Mouse (Mus musculus) testis, adult 2 months (tissue): ENCODE measurements around the gene Olfr102. TPM values are rescaled to one million over a fixed set of nuclear protein-coding genes. Genes with fewer than 3 reads are reported as not detected.

Source experiments
- H3K27ac ChIP-seq: fragments of 200-500 bp; 2 replicates; pipeline ENCODE4 v1.5.1; 2012; ENCODE audit warnings: low read depth, low read length; ENCODE audit not compliant: control insufficient read depth, insufficient read depth
- H3K27me3 ChIP-seq: fragments of 200-500 bp; 2 replicates; pipeline ENCODE4 v1.6.1; 2012; ENCODE audit warnings: mild to moderate bottlenecking, low read length, moderate library complexity; ENCODE audit not compliant: control insufficient read depth, insufficient read depth
- H3K36me3 ChIP-seq: fragments of 200-500 bp; 2 replicates; pipeline ENCODE4 v1.6.1; 2012; ENCODE audit warnings: mild to moderate bottlenecking, low read length; ENCODE audit not compliant: control insufficient read depth, insufficient read depth
- H3K4me1 ChIP-seq: fragments of 200-500 bp; 2 replicates; pipeline ENCODE4 v1.6.1; 2012; ENCODE audit warnings: low read length; ENCODE audit not compliant: control insufficient read depth, insufficient read depth
- H3K4me3 ChIP-seq: fragments of 200-500 bp; 2 replicates; pipeline ENCODE4 v1.5.1; 2012; ENCODE audit warnings: low read depth, mild to moderate bottlenecking, low read length, moderate library complexity, mixed read lengths; ENCODE audit not compliant: control insufficient read depth
- CTCF ChIP-seq: fragments of 200-500 bp; IDR thresholded peaks from 2 replicates; pipeline ENCODE4 v1.5.1; 2012; ENCODE audit warnings: low read depth, mild to moderate bottlenecking, inconsistent platforms, low read length, moderate library complexity; ENCODE audit not compliant: control insufficient read depth, insufficient read depth, insufficient replicate concordance
- POLR2A ChIP-seq: fragments of 200-500 bp; IDR thresholded peaks from 2 replicates; pipeline ENCODE4 v1.6.1; 2012; ENCODE audit warnings: low read depth, mild to moderate bottlenecking, inconsistent platforms, low read length, moderate library complexity; ENCODE audit not compliant: control insufficient read depth
- polyA plus RNA-seq: library from polyadenylated mRNA; depleted of rRNA; stranded (reverse); fragments of >200 nt; gene quantifications from 2 replicates; pipeline ENCODE4 v1.2.3, GENCODE M21; 2012; rRNA removed

Olfr102 gene
- polyA plus RNA-seq = 0.10 TPM in 2 replicates

- Histone ChIP-seq H3K36me3 (no peaks in the 10 kb centered on the region), H3K4me1 (no peaks in the 10 kb centered on the region), H3K27me3 (no peaks in the 10 kb centered on the region), H3K4me3 (no peak within 1 kb of the TSS), H3K27ac (no peak within 1 kb of the TSS)
- TF ChIP-seq CTCF = no peak
- no peak for TF ChIP-seq POLR2A
Measured at GRCm38 (mm10) chr17:37316954-37317353, at the start of gene Olfr102. Gene Olfr102, minus strand, starts transcription at chr17:37317054.

- Histone ChIP-seq H3K4me3 (no peak within 1 kb of the TSS), H3K27ac (no peak within 1 kb of the TSS), H3K36me3 (no peaks in the 10 kb centered on the region), H3K27me3 (no peaks in the 10 kb centered on the region), H3K4me1 (no peaks in the 10 kb centered on the region)
- TF ChIP-seq CTCF (no peak), POLR2A (no peak)
Measured at GRCm38 (mm10) chr17:37359282-37359681, 42.4 kb upstream of the Olfr102 start, which contains the start of gene Olfr104-ps. Gene Olfr104-ps, plus strand, starts transcription at chr17:37359582.

- no peaks in the 10 kb centered on the region for H3K27me3 ChIP-seq
- H3K4me1 ChIP-seq = no peaks in the 10 kb centered on the region
- TF ChIP-seq POLR2A (no peak), CTCF (no peak)
- no peak within 1 kb of the TSS for H3K27ac ChIP-seq
- H3K36me3 ChIP-seq = no peaks in the 10 kb centered on the region
- H3K4me3 ChIP-seq = no peak within 1 kb of the TSS
Measured at GRCm38 (mm10) chr17:37339598-37339997, 22.7 kb upstream of the Olfr102 start, which contains the start of gene Olfr103. Gene Olfr103, minus strand, starts transcription at chr17:37339698.

- no peaks in the 10 kb centered on the region for H3K4me1 ChIP-seq
- H3K4me3 ChIP-seq = no peak overlapping the region
- no peaks in the 10 kb centered on the region for H3K27me3 ChIP-seq
- no peak overlapping the region for H3K27ac ChIP-seq
- H3K36me3 ChIP-seq = no peaks in the 10 kb centered on the region
- TF ChIP-seq POLR2A = no peak
- no peak for TF ChIP-seq CTCF
Measured at GRCm38 (mm10) chr17:37310146-37310699, 6.6 kb downstream of the Olfr102 start.

- Histone ChIP-seq H3K27me3 (no peaks in the 10 kb centered on the region), H3K36me3 (no peaks in the 10 kb centered on the region), H3K4me1 (no peaks in the 10 kb centered on the region), H3K4me3 (no peak overlapping the region), H3K27ac (no peak overlapping the region)
- no peak for TF ChIP-seq POLR2A
- TF ChIP-seq CTCF = no peak
Measured at GRCm38 (mm10) chr17:37308483-37308882, 8.4 kb downstream of the Olfr102 start.

GRCm38 (mm10) chr17:37304213-37304612, 12.6 kb downstream of the Olfr102 start, which contains the start of gene Olfr101:
Gene Olfr101, minus strand, starts transcription at chr17:37304313.
- TF ChIP-seq CTCF (no peak), POLR2A (no peak)
- Histone ChIP-seq H3K27me3 (no peaks in the 10 kb centered on the region), H3K4me1 (no peaks in the 10 kb centered on the region), H3K27ac (no peak within 1 kb of the TSS), H3K36me3 (no peaks in the 10 kb centered on the region), H3K4me3 (no peak within 1 kb of the TSS)

GRCm38 (mm10) chr17:37283360-37283759, 33.5 kb downstream of the Olfr102 start, which contains the start of gene Olfr99:
Gene Olfr99, minus strand, starts transcription at chr17:37283460.
- H3K36me3 ChIP-seq = no peaks in the 10 kb centered on the region
- no peaks in the 10 kb centered on the region for H3K4me1 ChIP-seq
- no peaks in the 10 kb centered on the region for H3K27me3 ChIP-seq
- no peak within 1 kb of the TSS for H3K27ac ChIP-seq
- H3K4me3 ChIP-seq = no peak within 1 kb of the TSS
- TF ChIP-seq POLR2A (no peak), CTCF (no peak)

GRCm38 (mm10) chr17:37280331-37280730, 36.5 kb downstream of the Olfr102 start:
- Histone ChIP-seq H3K36me3 (no peaks in the 10 kb centered on the region), H3K27me3 (no peaks in the 10 kb centered on the region), H3K4me1 (no peaks in the 10 kb centered on the region), H3K27ac (no peak overlapping the region), H3K4me3 (no peak overlapping the region)
- TF ChIP-seq POLR2A (no peak), CTCF (no peak)
